Mouse (Mus musculus): ENCODE results near the gene Adamts16.
"Not testable (repeated sequence)": the region's sequence is repeated elsewhere in the genome, so short reads cannot be mapped to it uniquely, and the experiment has no call there.

GRCm38 (mm10) chr13:70879971-70880370, 38.4 kb upstream of the Adamts16 start:
- TF ChIP-seq CTCF (IDR thresholded peaks at IDR 0.05; ENCODE audit: low read depth, low read length); POLR2AphosphoS5 (IDR thresholded peaks at IDR 0.05; ENCODE audit: insufficient replicate concordance, low read depth, low read length); GATA1 (IDR thresholded peaks at IDR 0.05; ENCODE audit: borderline replicate concordance, low read length): not testable (repeated sequence)
